Mouse (Mus musculus): ENCODE measurements at regions not wholly inside any gene's neighbourhood (a gene's known extent, or its start where the extent isn't known, plus 50 kb on each side); places are given as distances from the start of the nearest gene placed in this dataset.

- TF ChIP-seq CTCF (conservative IDR thresholded peaks at IDR 0.05; ENCODE audit: low read length) (no peak), NANOG (IDR thresholded peaks at IDR 0.05; ENCODE audit: borderline replicate concordance, low read length) (no peak), POU5F1 (IDR thresholded peaks at IDR 0.05; ENCODE audit: borderline replicate concordance, low read length) (no peak)
These were observed 72.5 kb upstream of the Hs6st1 start for GRCm38 (mm10) chr1:35995691-35996090.

Measured in E14TG2a.4 (cell line).